ENCODE assay signal across 26 mouse cellular contexts in the genomic region with DNA sequence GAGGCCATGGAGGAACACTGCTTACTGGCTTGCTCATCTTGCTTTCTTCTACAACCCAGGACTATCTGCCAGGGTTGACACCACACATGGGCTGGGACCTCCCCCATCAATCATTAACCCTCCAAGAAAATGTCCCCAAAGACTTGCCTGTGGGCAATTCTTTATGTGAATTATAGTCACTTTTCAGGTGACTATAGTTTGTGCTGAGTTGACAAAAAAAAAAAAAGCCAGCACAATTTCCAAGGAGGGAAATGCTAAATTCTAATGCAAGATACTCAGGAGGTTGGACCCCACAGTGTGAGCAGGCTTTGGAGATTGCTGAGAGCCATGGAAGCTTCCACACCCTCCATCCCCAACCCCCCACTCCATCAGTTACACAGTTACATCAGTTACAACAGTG.
"Had no signal": no experiment of that assay in that cellular context is flagged by ENCODE, and none has a peak within 500 bp of the region (broad histone marks: within the 10 kb centered on the region; RNA-seq: fewer than 3 reads in every experiment).

No protein-coding gene starts in this region.

- H3K36me3 ChIP-seq: embryonic facial prominence, embryonic 10.5 days; embryonic facial prominence, embryonic 12.5 days; embryonic facial prominence, embryonic 13.5 days; embryonic facial prominence, embryonic 15.5 days; forebrain, embryonic 10.5 days; forebrain, embryonic 12.5 days; forebrain, embryonic 15.5 days; heart, embryonic 10.5 days had no signal

- H3K9ac ChIP-seq: embryonic facial prominence, embryonic 12.5 days; embryonic facial prominence, embryonic 13.5 days; embryonic facial prominence, embryonic 15.5 days; forebrain, postnatal 0 days had no signal

- DNase-seq: cerebellum, adult 9-10 months; cerebellum, adult 9-11 months; cerebellum, postnatal 10 days; cerebellum, postnatal 14 days; cerebellum, postnatal 25 days; cerebellum, postnatal 36 days; embryo, embryonic 11 days; forebrain, postnatal 0 days; gastrocnemius, adult 2 months; gastrocnemius, postnatal 10 days; gastrocnemius, postnatal 14 days; gastrocnemius, postnatal 25 days; gastrocnemius, postnatal 36 days; heart, adult 11 months; heart, adult 18-20 months; heart, adult 2 months had no signal

- H3K9me3 ChIP-seq: embryonic facial prominence, embryonic 10.5 days; embryonic facial prominence, embryonic 12.5 days; embryonic facial prominence, embryonic 13.5 days; embryonic facial prominence, embryonic 15.5 days; forebrain, embryonic 10.5 days; forebrain, embryonic 12.5 days; forebrain, embryonic 15.5 days; heart, embryonic 10.5 days had no signal

- H3K4me3 ChIP-seq: embryonic facial prominence, embryonic 10.5 days; embryonic facial prominence, embryonic 13.5 days; embryonic facial prominence, embryonic 15.5 days; erythroblast, embryonic 14.5 days; forebrain, embryonic 12.5 days; forebrain, embryonic 13.5 days; gastrocnemius, adult 2 months; heart, adult 2 months had no signal

- H3K27ac ChIP-seq: embryonic facial prominence, embryonic 10.5 days; embryonic facial prominence, embryonic 12.5 days; embryonic facial prominence, embryonic 13.5 days; embryonic facial prominence, embryonic 15.5 days; forebrain, embryonic 12.5 days; forebrain, embryonic 13.5 days; forebrain, embryonic 15.5 days; gastrocnemius, adult 2 months; heart, adult 2 months; heart, embryonic 10.5 days had no signal
